Mouse (Mus musculus) gastrocnemius, adult 2 months (tissue): ENCODE measurements around the gene Olfr1290. TPM values are rescaled to one million over a fixed set of nuclear protein-coding genes. Genes with fewer than 3 reads are reported as not detected.

Experiments used
- DNase-seq: peaks from one replicate; pipeline ENCODE4 v3.0.0; 2022
- H3K27ac ChIP-seq: fragments of 200-600 bp; 2 replicates; pipeline ENCODE4 v1.8.1; 2022; ENCODE audit warnings: mild to moderate bottlenecking
- H3K4me3 ChIP-seq: fragments of 200-600 bp; 2 replicates; pipeline ENCODE4 v1.8.1; 2022; ENCODE audit warnings: mild to moderate bottlenecking, moderate library complexity
- CTCF ChIP-seq: fragments of 200-600 bp; IDR thresholded peaks from 2 replicates; pipeline ENCODE4 v1.8.1; 2022; ENCODE audit warnings: antibody characterized with exemption, mild to moderate bottlenecking, moderate library complexity
- intact Hi-C: fragments of 180-260 bp; cut with DNase I; formaldehyde crosslinking; loops from one replicate; pipeline ENCODE4 v1.15.1; 2025
- long read RNA-seq, 2 experiments: library from polyadenylated mRNA; stranded (forward); transcript quantifications; one replicate each; pipeline ENCODE4 v2.0.0; 2021
- total RNA-seq, 2 experiments: library from RNA; stranded (reverse); gene quantifications; 2 replicates each; pipeline ENCODE4 v1.2.3; 2021

Olfr1290 gene
- not detected for total RNA-seq
- long read RNA-seq, experiment 1 = 0 reads
- long read RNA-seq, experiment 2 = 0 reads

GRCm38 (mm10) chr2:111493729-111494128 lies at the start of gene Olfr1290:
Olfr1290 (minus strand) TSS chr2:111493829.
- intact Hi-C loops = no loop called here
- H3K27ac ChIP-seq = no peak within 1 kb of the TSS
- TF ChIP-seq CTCF = no peak
- H3K4me3 ChIP-seq = no peak within 1 kb of the TSS
- no peak for DNase-seq

- intact Hi-C loops = no loop called here
- no peak within 1 kb of the TSS for H3K4me3 ChIP-seq
- DNase-seq = no peak
- no peak for TF ChIP-seq CTCF
- H3K27ac ChIP-seq = no peak within 1 kb of the TSS
Observed at GRCm38 (mm10) chr2:111540191-111540590, 46.6 kb upstream of the Olfr1290 start, which contains the start of gene Olfr1294. Olfr1294 (minus strand) TSS chr2:111540291.

GRCm38 (mm10) chr2:111524903-111525302 lies 31.3 kb upstream of the Olfr1290 start, which contains the start of gene Olfr1293-ps:
Olfr1293-ps (plus strand) TSS chr2:111525203.
- no peak for TF ChIP-seq CTCF
- no peak for DNase-seq
- no peak within 1 kb of the TSS for H3K27ac ChIP-seq
- no peak within 1 kb of the TSS for H3K4me3 ChIP-seq
- intact Hi-C loops = no loop called here

- intact Hi-C loops = no loop called here
- no peak for DNase-seq
- Histone ChIP-seq H3K4me3 (no peak overlapping the region), H3K27ac (no peak overlapping the region)
- no peak for TF ChIP-seq CTCF
Observed at GRCm38 (mm10) chr2:111517451-111517850, 23.8 kb upstream of the Olfr1290 start.

- intact Hi-C loops = no loop called here
- DNase-seq = no peak
- no peak within 1 kb of the TSS for H3K27ac ChIP-seq
- no peak within 1 kb of the TSS for H3K4me3 ChIP-seq
- TF ChIP-seq CTCF = no peak
Observed at GRCm38 (mm10) chr2:111496880-111497279, 3.3 kb upstream of the Olfr1290 start, which contains the start of gene Olfr1291-ps1. Olfr1291-ps1 (plus strand) TSS chr2:111497180.

GRCm38 (mm10) chr2:111480519-111480918 lies 13.1 kb downstream of the Olfr1290 start, which contains the start of gene Olfr1289:
Olfr1289 (plus strand) TSS chr2:111480819.
- no peak for DNase-seq
- no peak within 1 kb of the TSS for H3K4me3 ChIP-seq
- H3K27ac ChIP-seq = no peak within 1 kb of the TSS
- no peak for TF ChIP-seq CTCF
- intact Hi-C loops = no loop called here

- Histone ChIP-seq H3K27ac (no peak within 1 kb of the TSS), H3K4me3 (no peak within 1 kb of the TSS)
- DNase-seq = no peak
- no peak for TF ChIP-seq CTCF
- intact Hi-C loops = no loop called here
Observed at GRCm38 (mm10) chr2:111473801-111474200, 19.8 kb downstream of the Olfr1290 start, which contains the start of gene Olfr1288. Olfr1288 (plus strand) TSS chr2:111474101.

GRCm38 (mm10) chr2:111448842-111449241 lies 44.8 kb downstream of the Olfr1290 start, which contains the start of gene Olfr1287:
Olfr1287 (plus strand) TSS chr2:111449142.
- DNase-seq = no peak
- H3K4me3 ChIP-seq = no peak within 1 kb of the TSS
- intact Hi-C loops = no loop called here
- no peak for TF ChIP-seq CTCF
- no peak within 1 kb of the TSS for H3K27ac ChIP-seq

Other genes starting within 250 kb of the Olfr1290 start
- not detected for gene Olfr1276, start 239.3 kb downstream of the Olfr1290 start, total RNA-seq
- not detected for gene Olfr1277, start 219.7 kb downstream of the Olfr1290 start, total RNA-seq
- gene Olfr1278, start 203.7 kb downstream of the Olfr1290 start, total RNA-seq = not detected
- not detected for gene Olfr1279, start 193.2 kb downstream of the Olfr1290 start, total RNA-seq
- not detected for gene Olfr1280, start 179.8 kb downstream of the Olfr1290 start, total RNA-seq
- not detected for gene Olfr1281, start 167.3 kb downstream of the Olfr1290 start, total RNA-seq
- gene Olfr1282, start 157.8 kb downstream of the Olfr1290 start, total RNA-seq = not detected
- not detected for gene Olfr1283, start 127.0 kb downstream of the Olfr1290 start, total RNA-seq
- gene Olfr1284, start 118.3 kb downstream of the Olfr1290 start, total RNA-seq = not detected
- not detected for gene Olfr1286, start 70.7 kb downstream of the Olfr1290 start, total RNA-seq
- not detected for gene Olfr1287, start 44.7 kb downstream of the Olfr1290 start, total RNA-seq
- not detected for gene Olfr1288, start 19.7 kb downstream of the Olfr1290 start, total RNA-seq
- gene Olfr1289, start 13.0 kb downstream of the Olfr1290 start, total RNA-seq = not detected
- not detected for gene Olfr1291-ps1, start 3.4 kb upstream of the Olfr1290 start, total RNA-seq
- not detected for gene Olfr1293-ps, start 31.4 kb upstream of the Olfr1290 start, total RNA-seq
- gene Olfr1294, start 46.5 kb upstream of the Olfr1290 start, total RNA-seq = not detected
- not detected for gene Olfr1295, start 75.9 kb upstream of the Olfr1290 start, total RNA-seq
- gene Olfr1297, start 132.7 kb upstream of the Olfr1290 start, total RNA-seq = not detected
- not detected for gene Olfr1298, start 155.4 kb upstream of the Olfr1290 start, total RNA-seq
- not detected for gene Olfr1299, start 167.6 kb upstream of the Olfr1290 start, total RNA-seq